Mouse (Mus musculus): ENCODE results near the gene Cep89.

Gene Cep89

GRCm38 (mm10) chr7:35382706-35383353, 14.0 kb upstream of the Cep89 start:
- peak; percentile 84 for DNase-seq (ENCODE audit: low read depth, low spot score)

GRCm38 (mm10) chr7:35386525-35386952, 10.3 kb upstream of the Cep89 start:
- DNase-seq (ENCODE audit: low read depth, low spot score), result peak; percentile 54

- peak; percentile 70 for DNase-seq (ENCODE audit: low read depth, low spot score)
These were observed 8.1 kb upstream of the Cep89 start for GRCm38 (mm10) chr7:35388694-35389093.

GRCm38 (mm10) chr7:35392935-35393334, 3.9 kb upstream of the Cep89 start:
- peak; percentile 69 for DNase-seq (ENCODE audit: low read depth, low spot score)

- peak; percentile 21 for DNase-seq (ENCODE audit: low read depth, low spot score)
These were observed 940 bp upstream of the Cep89 start for GRCm38 (mm10) chr7:35395734-35396456.

GRCm38 (mm10) chr7:35401169-35401568, 4.3 kb downstream of the Cep89 start:
- DNase-seq (ENCODE audit: low read depth, low spot score), result peak; percentile 91

GRCm38 (mm10) chr7:35415226-35415625, 18.4 kb downstream of the Cep89 start:
- peak; percentile 56 for DNase-seq (ENCODE audit: low read depth, low spot score)

GRCm38 (mm10) chr7:35415801-35416653, 19.2 kb downstream of the Cep89 start:
- DNase-seq (ENCODE audit: low read depth, low spot score), result no peak

- no peak for DNase-seq (ENCODE audit: low read depth, low spot score)
These were observed 19.8 kb downstream of the Cep89 start for GRCm38 (mm10) chr7:35416654-35416948.

GRCm38 (mm10) chr7:35423071-35423470, 26.2 kb downstream of the Cep89 start:
- no peak for DNase-seq (ENCODE audit: low read depth, low spot score)

- no peak for DNase-seq (ENCODE audit: low read depth, low spot score)
These were observed 31.3 kb downstream of the Cep89 start for GRCm38 (mm10) chr7:35428146-35428545.

- peak; percentile 43 for DNase-seq (ENCODE audit: low read depth, low spot score)
These were observed 38.4 kb downstream of the Cep89 start for GRCm38 (mm10) chr7:35435266-35435665.

- peak; percentile 55 for DNase-seq (ENCODE audit: low read depth, low spot score)
These were observed 50.7 kb downstream of the Cep89 start for GRCm38 (mm10) chr7:35447501-35447900.

- peak; percentile 77 for DNase-seq (ENCODE audit: low read depth, low spot score)
These were observed 51.4 kb downstream of the Cep89 start, which contains the start of gene Slc7a9 for GRCm38 (mm10) chr7:35447996-35448846. Slc7a9 (plus strand) TSS chr7:35448796.

- DNase-seq (ENCODE audit: low read depth, low spot score), result no peak
These were observed 52.0 kb downstream of the Cep89 start for GRCm38 (mm10) chr7:35448867-35449266.

- no peak for DNase-seq (ENCODE audit: low read depth, low spot score)
These were observed 59.4 kb downstream of the Cep89 start for GRCm38 (mm10) chr7:35456091-35456814.

- no peak for DNase-seq (ENCODE audit: low read depth, low spot score)
These were observed 64.1 kb downstream of the Cep89 start for GRCm38 (mm10) chr7:35460971-35461370.

- DNase-seq (ENCODE audit: low read depth, low spot score), result no peak
These were observed 68.2 kb downstream of the Cep89 start for GRCm38 (mm10) chr7:35465027-35465426.

GRCm38 (mm10) chr7:35467856-35468255, 71.0 kb downstream of the Cep89 start:
- DNase-seq (ENCODE audit: low read depth, low spot score), result peak; percentile 71

GRCm38 (mm10) chr7:35470794-35471193, 74.0 kb downstream of the Cep89 start:
- no peak for DNase-seq (ENCODE audit: low read depth, low spot score)

- no peak for DNase-seq (ENCODE audit: low read depth, low spot score)
These were observed 79.6 kb downstream of the Cep89 start for GRCm38 (mm10) chr7:35476457-35476856.
